Mouse (Mus musculus) hindbrain, postnatal 0 days (tissue): ENCODE measurements around the gene Gm17018. TPM values are rescaled to one million over a fixed set of nuclear protein-coding genes. Genes with fewer than 3 reads are reported as not detected.

Source experiments
- ATAC-seq: fragments of 200-750 bp; cut with Nextera tagmentation; 2 replicates; pipeline ENCODE4 v1.8.0; 2017; ENCODE audit warnings: mild to moderate bottlenecking, moderate TSS enrichment, moderate library complexity
- DNase-seq: peaks from one replicate; pipeline ENCODE4 v3.0.0-alpha.2; 2015; ENCODE audit warnings: low spot score
- H3K27ac ChIP-seq: fragments of 300-500 bp; sonication (generic); 2 replicates; pipeline ENCODE4 v1.5.1; 2014; ENCODE audit warnings: mild to moderate bottlenecking
- H3K27me3 ChIP-seq: fragments of 300-500 bp; sonication (generic); 2 replicates; pipeline ENCODE4 v1.6.1; 2014; ENCODE audit warnings: low read length, mixed read lengths; ENCODE audit not compliant: insufficient read depth
- H3K36me3 ChIP-seq: fragments of 300-500 bp; sonication (generic); 2 replicates; pipeline ENCODE4 v1.6.1; 2014; ENCODE audit warnings: low read length, mixed read lengths; ENCODE audit not compliant: insufficient read depth
- H3K4me1 ChIP-seq: fragments of 300-500 bp; sonication (generic); 2 replicates; pipeline ENCODE4 v1.6.1; 2014; ENCODE audit warnings: antibody characterized with exemption, low read length, mixed read lengths; ENCODE audit not compliant: insufficient read depth
- H3K4me2 ChIP-seq: fragments of 300-500 bp; sonication (generic); 2 replicates; pipeline ENCODE4 v1.6.1; 2014; ENCODE audit warnings: low read depth, mild to moderate bottlenecking, low read length, moderate library complexity, mixed read lengths
- H3K4me3 ChIP-seq: fragments of 300-500 bp; sonication (generic); 2 replicates; pipeline ENCODE4 v1.5.1; 2014; ENCODE audit warnings: low read length
- H3K9ac ChIP-seq: fragments of 300-500 bp; sonication (generic); replicated peaks from 2 replicates; pipeline ENCODE4 v1.6.1; 2014; ENCODE audit warnings: mild to moderate bottlenecking, low read length, moderate library complexity, mixed read lengths
- H3K9me3 ChIP-seq: fragments of 300-500 bp; sonication (generic); 2 replicates; pipeline ENCODE4 v1.6.1; 2016; ENCODE audit warnings: low read length, mixed read lengths
- CTCF ChIP-seq: IDR thresholded peaks from 2 replicates; pipeline ENCODE4 v1.5.1; 2016; ENCODE audit warnings: antibody characterized with exemption, control low read depth, low read depth
- WGBS: fragments of 180-500 bp; shearing (Covaris S2); extraction: QIAGEN DNeasy Blood & Tissue Kit; methylation state at CpG from one replicate; pipeline ENCODE4 v1.1.7; 2014; 5-methylcytosine and 5-hydroxymethylcytosine counted together
- polyA plus RNA-seq: library from polyadenylated mRNA; unstranded; fragments of >200 nt; fragmentation: Nextera tagmentation; extraction: Ambion mirVana; gene quantifications from 2 replicates; pipeline ENCODE4 v1.2.1, GENCODE M21; 2015
- total RNA-seq: library from RNA; depleted of rRNA; stranded (reverse); fragments of >200 nt; gene quantifications from 2 replicates; pipeline ENCODE4 v1.2.3, GENCODE M21; 2014

The Gm17018 gene
- total and polyA plus RNA-seq, 2 experiments from 2014 or later = 23.0 to 90.7 TPM

- no peak for ATAC-seq
These were observed 54.0 kb downstream of the Gm17018 start for GRCm38 (mm10) chr19:45614375-45614774.

GRCm38 (mm10) chr19:45614928-45615327, 54.5 kb downstream of the Gm17018 start:
- DNase-seq = peak; percentile 65
- Histone ChIP-seq H3K9me3 (no peaks in the 10 kb centered on the region), H3K4me2 (no peak overlapping the region), H3K4me3 (no peak overlapping the region), H3K4me1 (peaks cover 22% of the 10 kb centered on the region; the same call in 1 of the 2 replicates), H3K36me3 (peaks cover 5% of the 10 kb centered on the region; the same call in 1 of the 2 replicates), H3K9ac (no peak overlapping the region), H3K27me3 (no peaks in the 10 kb centered on the region), H3K27ac (peak overlapping the region; percentile 73; the same call in 1 of the 2 replicates)
- WGBS = 34% methylated on average over 3 of the region's 3 CpGs
- TF ChIP-seq CTCF = no peak
- ATAC-seq = peak; percentile 82

More at GRCm38 (mm10) chr19:45614375-45614774, 54.0 kb downstream of the Gm17018 start:
- no peak for TF ChIP-seq CTCF
- no peak overlapping the region for H3K4me2 ChIP-seq
- H3K4me3 ChIP-seq = no peak overlapping the region
- WGBS = 51% methylated on average over 8 of the region's 8 CpGs
- no peaks in the 10 kb centered on the region for H3K27me3 ChIP-seq
- no peak overlapping the region for H3K9ac ChIP-seq
- peak; percentile 23 for DNase-seq
- H3K36me3 ChIP-seq = peaks cover 5% of the 10 kb centered on the region; the same call in 1 of the 2 replicates
- peaks cover 22% of the 10 kb centered on the region; the same call in 1 of the 2 replicates for H3K4me1 ChIP-seq
- no peaks in the 10 kb centered on the region for H3K9me3 ChIP-seq
- H3K27ac ChIP-seq = no peak overlapping the region

GRCm38 (mm10) chr19:45615415-45616213, 55.2 kb downstream of the Gm17018 start:
- no peak overlapping the region for H3K9ac ChIP-seq
- H3K4me3 ChIP-seq = no peak overlapping the region
- TF ChIP-seq CTCF = no peak
- 37% methylated on average over 12 of the region's 12 CpGs for WGBS
- peaks cover 5% of the 10 kb centered on the region; the same call in 1 of the 2 replicates for H3K36me3 ChIP-seq
- H3K27ac ChIP-seq = peak overlapping the region; percentile 73
- ATAC-seq (peak; percentile 33), DNase-seq (peak; percentile 24)
- H3K4me1 ChIP-seq = peaks cover 22% of the 10 kb centered on the region; the same call in 1 of the 2 replicates
- no peak overlapping the region for H3K4me2 ChIP-seq
- no peaks in the 10 kb centered on the region for H3K9me3 ChIP-seq
- H3K27me3 ChIP-seq = no peaks in the 10 kb centered on the region

DNA sequence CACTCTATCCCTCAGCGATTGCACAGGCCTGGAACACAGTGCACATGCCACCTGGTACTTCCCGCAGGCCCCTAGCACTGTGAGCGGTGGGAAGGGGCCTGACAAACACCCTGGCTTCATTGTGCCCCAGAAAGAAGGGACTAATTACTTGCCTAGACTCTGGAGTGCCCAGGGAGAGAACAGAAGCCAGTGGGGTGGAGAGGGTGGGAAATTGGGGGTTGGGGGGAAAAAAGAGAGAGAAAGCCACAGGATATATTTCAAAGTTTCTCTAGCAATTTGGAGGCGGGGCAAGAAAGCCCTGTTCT, 55.8 kb downstream of the Gm17018 start:
- H3K9ac ChIP-seq = no peak overlapping the region
- DNase-seq (no peak), ATAC-seq (no peak; the same call in 1 of the 2 replicates)
- no peaks in the 10 kb centered on the region for H3K27me3 ChIP-seq
- peaks cover 22% of the 10 kb centered on the region; the same call in 1 of the 2 replicates for H3K4me1 ChIP-seq
- no peak overlapping the region for H3K4me3 ChIP-seq
- 37% methylated on average over 4 of the region's 4 CpGs for WGBS
- TF ChIP-seq CTCF = no peak
- H3K4me2 ChIP-seq = no peak overlapping the region
- no peaks in the 10 kb centered on the region for H3K9me3 ChIP-seq
- H3K27ac ChIP-seq = no peak overlapping the region
- H3K36me3 ChIP-seq = peaks cover 6% of the 10 kb centered on the region; the same call in 1 of the 2 replicates

- H3K9ac ChIP-seq = no peak overlapping the region
- H3K9me3 ChIP-seq = no peaks in the 10 kb centered on the region
- no peak overlapping the region for H3K27ac ChIP-seq
- DNase-seq (no peak), ATAC-seq (no peak)
- H3K4me1 ChIP-seq = peaks cover 22% of the 10 kb centered on the region; the same call in 1 of the 2 replicates
- WGBS = 16% methylated on average over 7 of the region's 7 CpGs
- peaks cover 10% of the 10 kb centered on the region; the same call in 1 of the 2 replicates for H3K36me3 ChIP-seq
- no peak overlapping the region for H3K4me3 ChIP-seq
- H3K4me2 ChIP-seq = no peak overlapping the region
- no peaks in the 10 kb centered on the region for H3K27me3 ChIP-seq
- no peak for TF ChIP-seq CTCF
These were observed 56.3 kb downstream of the Gm17018 start for GRCm38 (mm10) chr19:45616735-45617134.

- WGBS = 92% methylated on average over 6 of the region's 6 CpGs
- DNase-seq (no peak), ATAC-seq (no peak)
- no peak overlapping the region for H3K4me3 ChIP-seq
- H3K27me3 ChIP-seq = no peaks in the 10 kb centered on the region
- TF ChIP-seq CTCF = no peak
- H3K4me1 ChIP-seq = peaks cover 22% of the 10 kb centered on the region; the same call in 1 of the 2 replicates
- no peak overlapping the region for H3K27ac ChIP-seq
- no peak overlapping the region for H3K9ac ChIP-seq
- H3K36me3 ChIP-seq = peaks cover 8% of the 10 kb centered on the region; the same call in 1 of the 2 replicates
- H3K4me2 ChIP-seq = no peak overlapping the region
- no peaks in the 10 kb centered on the region for H3K9me3 ChIP-seq
These were observed 57.8 kb downstream of the Gm17018 start for GRCm38 (mm10) chr19:45618184-45618583.
